Mouse (Mus musculus): Measurements from ENCODE around the gene Oxld1.

Gene Oxld1

GRCm38 (mm10) chr11:120483448-120483934 lies 25.6 kb upstream of the Oxld1 start:
- no peak for DNase-seq

- DNase-seq, result no peak
Measured at GRCm38 (mm10) chr11:120472052-120472451, 14.2 kb upstream of the Oxld1 start.

GRCm38 (mm10) chr11:120467736-120468092 lies 9.8 kb upstream of the Oxld1 start:
- no peak for DNase-seq

GRCm38 (mm10) chr11:120467051-120467735 lies 9.3 kb upstream of the Oxld1 start, which contains the start of gene Arl16:
Gene Arl16, minus strand, starts transcription at chr11:120467607.
- peak; percentile 88 for DNase-seq

- no peak for DNase-seq
Measured at GRCm38 (mm10) chr11:120465521-120465920, 7.7 kb upstream of the Oxld1 start.

GRCm38 (mm10) chr11:120464365-120464764 lies 6.5 kb upstream of the Oxld1 start:
- DNase-seq, result no peak

- no peak for DNase-seq
Measured at GRCm38 (mm10) chr11:120463536-120463935, 5.7 kb upstream of the Oxld1 start.

GRCm38 (mm10) chr11:120458847-120459597 lies 1.2 kb upstream of the Oxld1 start:
- DNase-seq, result no peak

- no peak for DNase-seq
Measured at GRCm38 (mm10) chr11:120457370-120457769, 498 bp downstream of the Oxld1 start.

- no peak for DNase-seq
Measured at GRCm38 (mm10) chr11:120455413-120455812, 2.5 kb downstream of the Oxld1 start.

GRCm38 (mm10) chr11:120454965-120455364 lies 2.9 kb downstream of the Oxld1 start:
- DNase-seq, result no peak

- DNase-seq, result no peak
Measured at GRCm38 (mm10) chr11:120453306-120453705, 4.6 kb downstream of the Oxld1 start, which contains the start of gene Pde6g. Gene Pde6g, minus strand, starts transcription at chr11:120453500.

GRCm38 (mm10) chr11:120452246-120452645 lies 5.6 kb downstream of the Oxld1 start:
- DNase-seq, result no peak

- no peak for DNase-seq
Measured at GRCm38 (mm10) chr11:120447179-120447578, 10.7 kb downstream of the Oxld1 start.

- no peak for DNase-seq
Measured at GRCm38 (mm10) chr11:120445475-120445874, 12.4 kb downstream of the Oxld1 start.

- DNase-seq, result no peak
Measured at GRCm38 (mm10) chr11:120444106-120444505, 13.8 kb downstream of the Oxld1 start.

- DNase-seq, result no peak
Measured at GRCm38 (mm10) chr11:120442765-120443280, 15.0 kb downstream of the Oxld1 start.

- no peak for DNase-seq
Measured at GRCm38 (mm10) chr11:120442344-120442743, 15.5 kb downstream of the Oxld1 start, which contains the start of gene Tspan10. Gene Tspan10, plus strand, starts transcription at chr11:120442644.

GRCm38 (mm10) chr11:120437857-120438385 lies 19.9 kb downstream of the Oxld1 start:
- no peak for DNase-seq

- peak; percentile 89 for DNase-seq
Measured at GRCm38 (mm10) chr11:120437152-120437856, 20.6 kb downstream of the Oxld1 start, which contains the start of gene Nploc4. Gene Nploc4, minus strand, starts transcription at chr11:120437708.

GRCm38 (mm10) chr11:120426727-120427126 lies 31.1 kb downstream of the Oxld1 start:
- DNase-seq, result no peak

GRCm38 (mm10) chr11:120423569-120424295 lies 34.1 kb downstream of the Oxld1 start:
- peak; percentile 57 for DNase-seq
